9 mouse cellular contexts compared by ENCODE assay signal in genomic region chr15:8896391-8896790, GRCm38 (mm10).
DNase-seq lines count a peak whose midpoint lies in the region; ATAC-seq lines count a peak whose summit lies in the region.
"Had no signal": no experiment of that assay in that cellular context is flagged by ENCODE, and none has a peak within 500 bp of the region (broad histone marks: within the 10 kb centered on the region; RNA-seq: fewer than 3 reads in every experiment).

No protein-coding gene starts in this region.

- H3K4me1 ChIP-seq in embryonic facial prominence, embryonic 11.5 days (ENCODE audit: control insufficient read depth, insufficient read depth, low read length) = no peaks in the 10 kb centered on the region
- H3K4me1 ChIP-seq in embryonic facial prominence, embryonic 10.5 days = no peaks in the 10 kb centered on the region
- no peaks in the 10 kb centered on the region for H3K4me1 ChIP-seq in kidney, embryonic 14.5 days (ENCODE audit: control insufficient read depth, insufficient read depth, low read length)

- no peaks in the 10 kb centered on the region for H3K9me3 ChIP-seq in embryonic facial prominence, embryonic 11.5 days (replicated peaks; ENCODE audit: control insufficient read depth, low read length)
- no peaks in the 10 kb centered on the region for H3K9me3 ChIP-seq in embryonic facial prominence, embryonic 10.5 days
- no peaks in the 10 kb centered on the region for H3K9me3 ChIP-seq in kidney, embryonic 14.5 days (ENCODE audit: control insufficient read depth, low read length)

- DNase-seq in embryonic facial prominence, embryonic 11.5 days (ENCODE audit: low spot score) = peak; percentile 26
- DNase-seq in embryonic facial prominence, embryonic 10.5 days (ENCODE audit: low spot score) = no peak
- peak; percentile 67 to 71 for DNase-seq in cerebellum, adult 18-20 months
- DNase-seq in frontal cortex, postnatal 36 days (ENCODE audit: low spot score in 2 of 2) = peak; percentile 16 to 63
- DNase-seq in left cerebral cortex, postnatal 25 days (ENCODE audit: low spot score in 2 of 2) = peak; percentile 16 to 68
- no peak for DNase-seq in spleen, adult 18-20 months
- DNase-seq in kidney, adult 18-20 months = no peak
- DNase-seq: kidney, adult 8-10 months had no signal

- H3K27me3 ChIP-seq in embryonic facial prominence, embryonic 11.5 days (ENCODE audit: control insufficient read depth, insufficient read depth, low read length) = no peaks in the 10 kb centered on the region
- no peaks in the 10 kb centered on the region for H3K27me3 ChIP-seq in embryonic facial prominence, embryonic 10.5 days (replicated peaks; ENCODE audit: low read depth, poor library complexity, severe bottlenecking)
- H3K27me3 ChIP-seq in kidney, embryonic 14.5 days (ENCODE audit: control insufficient read depth, insufficient read depth, low read length) = no peaks in the 10 kb centered on the region

- intact Hi-C loops in left cerebral cortex, postnatal 25 days (cut with DNase I) = no loop called here

- no peak overlapping the region for H3K4me3 ChIP-seq in embryonic facial prominence, embryonic 11.5 days (ENCODE audit: low read depth, low read length)
- no peak overlapping the region for H3K4me3 ChIP-seq in embryonic facial prominence, embryonic 10.5 days
- no peak overlapping the region for H3K4me3 ChIP-seq in kidney, embryonic 14.5 days (ENCODE audit: low read length)

- no peak overlapping the region for H3K27ac ChIP-seq in embryonic facial prominence, embryonic 11.5 days (replicated peaks; ENCODE audit: low read depth, low read length)
- H3K27ac ChIP-seq in embryonic facial prominence, embryonic 10.5 days (replicated peaks) = no peak overlapping the region
- no peak overlapping the region for H3K27ac ChIP-seq in kidney, embryonic 14.5 days (ENCODE audit: low read depth, low read length)

- no peak overlapping the region for H3K4me2 ChIP-seq in embryonic facial prominence, embryonic 11.5 days (ENCODE audit: low read depth, low read length)
- H3K4me2 ChIP-seq in kidney, embryonic 14.5 days (replicated peaks; ENCODE audit: low read depth, low read length) = no peak overlapping the region

- H3K9ac ChIP-seq in embryonic facial prominence, embryonic 11.5 days (replicated peaks; ENCODE audit: low read length) = no peak overlapping the region
- no peak overlapping the region for H3K9ac ChIP-seq in kidney, embryonic 14.5 days (ENCODE audit: low read depth, low read length)

- no peak for ATAC-seq in embryonic facial prominence, embryonic 11.5 days (replicated peaks; ENCODE audit: insufficient number of reproducible peaks, low FRiP score, low TSS enrichment, low read depth)
- no peak for ATAC-seq in kidney, embryonic 14.5 days (ENCODE audit: low FRiP score, low TSS enrichment)

- WGBS in embryonic facial prominence, embryonic 11.5 days = 76% methylated on average over 12 of the region's 12 CpGs
- 81% methylated on average over 12 of the region's 12 CpGs for WGBS in embryonic facial prominence, embryonic 10.5 days
- 90% methylated on average over 12 of the region's 12 CpGs for WGBS in kidney, embryonic 14.5 days

- no peaks in the 10 kb centered on the region for H3K36me3 ChIP-seq in embryonic facial prominence, embryonic 11.5 days (replicated peaks; ENCODE audit: control insufficient read depth, insufficient read depth, low read depth, low read length)
- H3K36me3 ChIP-seq in embryonic facial prominence, embryonic 10.5 days (replicated peaks) = no peaks in the 10 kb centered on the region
- no peaks in the 10 kb centered on the region for H3K36me3 ChIP-seq in kidney, embryonic 14.5 days (ENCODE audit: control insufficient read depth, insufficient read depth, low read length)

Comparison
In these comparisons a context has a peak if more than half of its experiments do, and no peak if none do; other contexts are left out.
1. DNase-seq: peak in embryonic facial prominence, embryonic 11.5 days (single experiment), cerebellum, adult 18-20 months (2 of 2), frontal cortex, postnatal 36 days (2 of 2) and left cerebral cortex, postnatal 25 days (2 of 2); none in embryonic facial prominence, embryonic 10.5 days (single experiment), spleen, adult 18-20 months (0 of 2) and kidney, adult 18-20 months (single experiment).